Mouse (Mus musculus) heart, postnatal 0 days (tissue): ENCODE results near the gene Mxi1.

Experiments
- CTCF ChIP-seq: IDR thresholded peaks from 2 replicates; pipeline ENCODE4 v1.5.1; 2016; ENCODE audit warnings: antibody characterized with exemption, control low read depth, low read depth
- EP300 ChIP-seq: IDR thresholded peaks from 2 replicates; pipeline ENCODE4 v1.6.1; 2016; ENCODE audit warnings: antibody characterized with exemption, low read depth

GRCm38 (mm10) chr19:53260828-53261227 is 49.5 kb upstream of the Mxi1 start:
- no peak for TF ChIP-seq CTCF
- TF ChIP-seq EP300 = no peak
